Mouse (Mus musculus) kidney, adult 9 months (tissue): ENCODE measurements around the gene Trio.

Experiments
- DNase-seq: peaks from one replicate; pipeline ENCODE4 v3.0.0; 2022

The Trio gene

GRCm38 (mm10) chr15:27919540-27919939, 106.1 kb downstream of the Trio start:
- DNase-seq, result peak; percentile 44

DNA sequence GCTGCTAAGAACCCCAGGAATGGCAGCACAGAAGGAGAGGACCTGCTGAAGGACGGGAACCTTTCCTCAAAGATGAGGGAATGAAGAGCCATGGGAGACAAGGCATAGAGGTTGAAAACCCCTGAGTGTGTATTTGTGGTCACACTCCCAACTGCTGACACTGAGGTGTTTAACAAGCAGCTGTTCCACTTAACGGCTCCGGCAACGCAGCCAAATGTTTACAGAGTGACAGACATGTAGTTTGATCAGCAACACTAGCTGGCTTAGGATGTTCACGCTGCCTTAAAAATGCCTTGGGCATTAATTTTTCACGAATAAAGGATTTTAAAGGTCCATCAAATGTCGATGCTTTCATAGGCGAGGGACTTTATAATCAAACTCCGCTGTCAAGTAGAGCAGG, 106.8 kb downstream of the Trio start:
- no peak for DNase-seq

DNA sequence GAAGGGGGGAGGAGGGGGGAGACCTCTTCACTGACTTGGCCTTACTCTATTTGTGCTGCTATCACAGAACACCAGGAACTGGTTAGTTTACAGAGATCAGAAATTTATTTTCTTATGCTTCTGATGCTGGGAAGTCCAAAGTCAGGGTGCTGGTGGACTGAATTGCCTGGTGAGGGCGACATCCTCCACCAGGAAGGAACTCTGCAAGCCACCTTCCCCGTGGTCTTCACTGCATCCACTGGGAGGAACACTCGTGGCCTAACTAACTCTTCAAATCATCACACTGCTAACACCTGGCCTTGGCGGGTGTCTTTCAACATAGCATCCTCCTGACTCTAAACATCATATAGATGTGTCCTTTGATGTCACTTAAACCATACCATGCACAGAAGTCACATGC, 109.4 kb downstream of the Trio start:
- no peak for DNase-seq

GRCm38 (mm10) chr15:27913013-27913412, 112.6 kb downstream of the Trio start:
- DNase-seq, result no peak

DNA sequence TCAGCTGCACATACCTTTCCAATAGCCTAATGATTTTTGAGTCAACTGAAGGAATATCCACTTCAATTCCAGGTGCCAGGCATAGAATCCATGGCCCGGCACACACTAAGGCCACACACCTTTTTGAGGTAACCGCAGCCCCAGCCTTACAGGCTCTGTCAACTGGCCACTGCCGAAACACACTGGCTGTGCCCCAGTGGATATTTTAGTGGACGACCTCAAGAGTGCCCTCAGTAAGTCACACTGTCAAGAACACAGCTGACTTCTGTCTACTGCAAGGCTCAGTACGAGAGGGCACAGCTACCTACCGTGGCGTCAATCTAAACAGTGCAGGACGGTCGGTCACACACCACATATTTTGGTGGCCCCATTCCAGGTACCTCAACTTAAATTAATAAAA, 114.5 kb downstream of the Trio start:
- no peak for DNase-seq

GRCm38 (mm10) chr15:27910179-27910578, 115.5 kb downstream of the Trio start:
- DNase-seq, result no peak

DNA sequence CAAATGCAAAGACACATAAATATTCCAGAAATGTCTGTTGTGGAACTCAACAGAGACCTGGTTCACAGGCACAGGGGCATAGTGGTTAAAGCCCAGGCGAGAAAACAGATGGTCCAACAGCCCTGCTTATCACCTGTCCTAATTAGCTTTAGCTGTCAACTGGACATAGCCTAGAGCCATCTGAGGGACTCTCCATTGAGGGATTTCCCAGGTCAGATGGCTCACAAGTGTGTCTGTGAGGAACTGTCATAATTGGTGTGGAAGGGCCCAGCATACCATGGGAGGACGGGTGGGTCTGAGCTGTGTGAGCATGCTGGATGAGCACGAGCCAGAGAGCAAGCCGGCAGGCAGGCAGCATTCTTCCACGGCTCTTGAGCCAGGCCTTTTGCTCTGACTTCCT, 118.0 kb downstream of the Trio start:
- no peak for DNase-seq

GRCm38 (mm10) chr15:27906409-27906808, 119.2 kb downstream of the Trio start:
- DNase-seq, result no peak

- peak; percentile 45 for DNase-seq
These were observed 120.3 kb downstream of the Trio start for GRCm38 (mm10) chr15:27905341-27905740.

GRCm38 (mm10) chr15:27904346-27905005, 121.2 kb downstream of the Trio start:
- no peak for DNase-seq

- no peak for DNase-seq
These were observed 124.4 kb downstream of the Trio start for GRCm38 (mm10) chr15:27901200-27901599.

DNA sequence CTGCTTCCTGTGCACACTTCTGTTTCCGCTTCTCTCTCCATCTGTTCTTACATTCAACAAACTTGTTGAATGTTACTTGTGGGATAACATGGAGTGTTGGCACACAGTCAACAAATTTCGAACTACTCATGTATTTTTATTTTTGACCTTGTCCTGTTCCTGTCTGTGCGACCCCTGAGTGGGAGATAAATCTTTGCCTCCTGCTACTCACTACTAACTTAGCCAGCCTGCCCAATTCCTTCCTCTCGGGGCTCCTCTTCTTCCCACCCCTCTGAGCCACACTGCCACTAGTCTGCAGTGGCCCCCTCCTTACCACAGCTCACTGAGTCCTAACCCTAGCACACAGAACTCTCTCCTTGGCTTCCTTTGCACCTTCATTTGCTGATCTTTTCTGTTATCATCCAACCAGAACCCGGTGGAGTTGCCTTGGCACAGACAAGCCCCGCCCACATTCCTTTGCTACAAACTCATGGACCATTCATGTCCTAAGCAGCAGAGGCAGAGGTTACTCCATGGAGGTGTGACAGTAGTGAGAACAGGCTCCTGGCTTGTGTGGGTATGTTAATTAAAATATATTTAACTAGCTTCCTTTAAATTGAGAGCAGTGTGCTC, 126.7 kb downstream of the Trio start:
- peak; percentile 24 for DNase-seq

DNA sequence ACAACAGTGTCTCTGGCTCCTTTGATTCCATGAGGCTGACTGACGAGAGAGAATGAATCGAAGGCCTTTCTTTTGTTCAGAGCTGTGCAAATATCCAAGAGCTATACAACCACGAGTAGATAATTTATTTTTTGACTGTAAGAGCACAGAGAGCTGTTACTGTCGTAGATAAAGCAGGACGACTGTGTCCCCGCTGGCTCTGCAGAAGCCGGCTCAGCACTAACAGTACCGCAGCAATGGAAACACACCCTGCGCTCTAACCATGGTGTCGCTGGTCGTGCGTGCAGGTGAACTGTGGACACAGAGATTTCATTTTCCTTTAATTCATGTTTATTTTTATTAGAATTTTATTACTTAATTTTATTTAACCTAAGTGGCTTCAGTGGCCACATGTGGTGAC, 131.5 kb downstream of the Trio start:
- DNase-seq, result no peak

DNA sequence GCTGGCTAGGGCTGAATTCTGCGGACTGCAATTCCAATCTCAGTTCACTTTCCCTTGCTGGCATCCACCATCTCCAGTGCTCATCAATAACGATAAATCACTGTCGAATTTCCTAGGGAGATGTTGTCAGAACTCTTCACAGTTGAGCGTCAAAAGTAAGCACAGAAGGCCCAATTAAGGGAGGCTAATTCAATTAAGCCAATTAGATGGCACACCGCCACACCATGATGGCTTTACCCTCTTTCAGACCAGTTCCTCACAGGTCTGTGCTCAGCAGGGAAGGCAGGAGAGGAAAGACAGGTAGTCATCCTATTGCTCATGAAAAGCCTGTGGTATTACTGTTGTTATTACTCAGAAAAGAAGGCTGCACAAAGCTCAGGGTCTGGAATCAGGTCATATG, 133.6 kb downstream of the Trio start:
- no peak for DNase-seq

GRCm38 (mm10) chr15:27890666-27891065, 135.0 kb downstream of the Trio start:
- no peak for DNase-seq

GRCm38 (mm10) chr15:27888153-27888552, 137.5 kb downstream of the Trio start:
- no peak for DNase-seq

DNA sequence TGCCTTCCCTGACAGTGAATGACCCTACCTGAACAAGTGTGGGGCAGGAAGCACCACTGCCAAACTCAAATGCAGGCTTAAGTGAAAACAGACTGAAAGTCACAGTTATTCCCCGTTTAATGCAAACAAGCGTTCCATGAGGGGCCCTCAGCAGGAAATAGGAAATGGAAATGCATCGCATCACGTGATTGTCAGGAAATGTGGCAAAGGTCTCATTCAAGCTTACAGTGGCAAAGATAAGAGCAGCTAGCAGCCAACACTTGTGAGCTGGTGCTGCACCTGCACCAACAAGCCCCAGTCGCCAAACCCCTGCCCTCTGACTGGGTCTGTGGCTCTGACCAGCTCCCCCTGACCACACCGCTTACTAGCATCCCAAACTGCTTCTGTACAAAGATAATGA, 138.7 kb downstream of the Trio start:
- DNase-seq, result no peak

- peak; percentile 84 for DNase-seq
These were observed 141.0 kb downstream of the Trio start for GRCm38 (mm10) chr15:27884347-27885250.

DNA sequence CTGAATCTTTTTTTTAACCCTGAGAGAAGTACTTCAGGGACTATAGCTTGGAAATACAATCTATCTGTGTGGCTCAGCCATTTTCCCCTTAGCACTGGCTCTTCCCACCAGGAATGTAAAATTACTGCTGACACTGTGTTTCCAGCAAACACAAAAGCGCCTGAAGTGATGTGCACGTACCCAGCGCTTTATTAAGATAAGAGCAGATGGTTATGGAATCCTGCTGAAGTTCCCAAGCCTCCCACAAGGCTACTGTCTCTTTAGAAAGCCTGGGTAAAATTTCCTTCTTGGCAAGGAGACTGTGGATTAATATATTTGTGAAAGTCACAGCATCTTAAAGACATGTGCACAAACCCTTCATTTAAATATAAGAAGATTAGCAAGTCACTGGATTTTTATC, 141.8 kb downstream of the Trio start:
- DNase-seq, result no peak

GRCm38 (mm10) chr15:27882898-27883297, 142.8 kb downstream of the Trio start:
- DNase-seq, result no peak

DNA sequence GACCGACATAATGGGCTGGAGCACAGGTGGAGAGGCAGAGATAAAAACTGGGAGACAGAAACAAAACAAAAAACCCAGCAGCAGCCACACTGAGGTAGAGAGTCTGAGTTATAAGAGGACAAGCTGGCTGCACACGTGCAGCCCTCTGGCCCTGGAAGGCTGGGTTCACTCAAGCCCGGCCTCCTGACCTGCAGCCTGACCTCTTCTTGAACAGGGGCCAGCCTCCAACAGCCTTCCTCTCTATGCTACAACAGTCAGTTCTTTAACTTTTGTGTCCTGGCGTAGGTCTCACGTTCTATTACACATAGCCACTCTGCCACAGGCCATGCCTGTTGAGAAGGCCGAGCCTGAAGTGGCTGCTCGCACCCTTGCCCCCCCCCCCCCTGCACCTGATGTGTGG, 147.8 kb downstream of the Trio start:
- peak; percentile 44 for DNase-seq

DNA sequence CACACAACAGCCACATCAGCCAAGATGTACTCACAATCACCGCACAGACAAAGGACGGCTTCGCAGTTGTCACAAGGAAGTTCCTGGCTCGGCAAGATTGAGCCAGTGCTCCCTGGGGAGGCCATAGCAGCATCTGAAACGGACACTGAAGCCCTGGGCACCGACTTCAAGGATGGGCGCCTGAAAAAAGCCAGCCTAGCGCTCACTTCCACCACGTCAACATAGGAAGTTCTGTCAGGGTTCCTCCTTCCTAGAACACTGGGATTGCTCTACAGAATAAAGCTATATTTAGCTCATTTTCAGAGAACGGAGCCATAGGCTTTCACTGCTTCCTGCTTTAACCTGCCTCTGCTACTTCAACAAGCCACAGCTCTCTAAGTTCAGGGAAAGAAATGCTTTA, 149.3 kb downstream of the Trio start:
- peak; percentile 43 for DNase-seq

DNA sequence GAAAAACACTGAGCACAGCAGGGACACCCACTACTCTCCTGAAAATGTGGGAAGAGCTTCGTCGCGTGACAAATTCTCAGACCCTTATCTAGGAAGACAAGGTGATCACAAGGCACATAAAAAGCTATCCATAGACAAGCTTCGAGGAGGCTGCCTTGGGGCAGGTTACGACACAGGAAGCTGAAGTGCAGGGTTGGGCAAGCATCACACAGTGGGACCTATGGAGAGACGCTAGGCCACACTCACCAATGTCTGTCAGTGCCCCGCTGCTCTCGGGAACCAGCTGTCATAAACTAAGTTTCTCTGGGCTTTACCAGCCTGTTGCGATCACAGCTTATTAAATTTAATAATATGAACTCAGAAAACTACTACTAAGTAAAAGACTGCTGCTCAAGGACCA, 149.9 kb downstream of the Trio start:
- DNase-seq, result no peak

GRCm38 (mm10) chr15:27873747-27874320, 151.8 kb downstream of the Trio start:
- DNase-seq, result no peak
